Comparison of ENCODE assay signal across 15 mouse cellular contexts in genomic region chr2:120896361-120896760, GRCm38 (mm10). TPM values are rescaled to one million over a fixed set of nuclear protein-coding genes. Genes with fewer than 3 reads are reported as not detected.
DNase-seq lines count a peak whose midpoint lies in the region.
"Had no signal": no experiment of that assay in that cellular context is flagged by ENCODE, and none has a peak within 500 bp of the region (broad histone marks: within the 10 kb centered on the region; RNA-seq: fewer than 3 reads in every experiment).

No protein-coding gene starts in this region.

- peak; percentile 43 to 57 for DNase-seq in adrenal gland, adult (ENCODE audit: inconsistent age in 2 of 2, low spot score in 1 of 2)
- DNase-seq in adrenal gland, postnatal 25 days: no peak
- peak; percentile 8 for DNase-seq in adrenal gland, adult 8-10 months
- DNase-seq in adrenal gland, postnatal 4 days (ENCODE audit: low spot score in 2 of 2): no peak
- peak; percentile 29 for DNase-seq in adrenal gland, postnatal 10 days
- DNase-seq in adrenal gland, postnatal 36 days: peak; percentile 49 to 51
- no peak for DNase-seq in heart, postnatal 36 days
- DNase-seq: B cell, adult 2 months; cerebellum, adult 11 months; cerebellum, adult 18-20 months; cerebellum, adult 8-10 months; cerebellum, adult 9-11 months; cerebellum, postnatal 14 days; cerebellum, postnatal 36 days; embryo, embryonic 11 days had no signal

- intact Hi-C loops in heart, postnatal 36 days (cut with DNase I): no loop called here

RNA-seq across cellular contexts. Expression of gene Ttbk2, which starts 46.0 kb away (rescaled TPM):
- 6.3 and 15.1 TPM in 2 replicates for total RNA-seq in adrenal gland, postnatal 25 days (2021)
- total RNA-seq in adrenal gland, adult 8-10 months (2022): 10 to 100 TPM; 12.5 to 21.0 (median 16.8) TPM
- total RNA-seq in adrenal gland, postnatal 4 days (2021): 10 to 100 TPM; 15.0 to 15.7 TPM
- total RNA-seq in adrenal gland, postnatal 10 days (2021): 10 to 100 TPM; 10.8 to 14.1 TPM
- 10 to 100 TPM; 13.5 to 14.4 TPM for total RNA-seq in adrenal gland, postnatal 36 days (2021)
- total RNA-seq in heart, postnatal 36 days (2021): 10 to 100 TPM; 10.7 to 12.5 TPM

RNA-seq across cellular contexts. Expression of gene Cdan1, which starts 46.4 kb away (rescaled TPM):
- 29.0 and 30.4 TPM in 2 replicates for total RNA-seq in adrenal gland, postnatal 25 days (2021)
- 10 to 100 TPM; 16.9 to 36.8 (median 26.0) TPM for total RNA-seq in adrenal gland, adult 8-10 months (2022)
- 10 to 100 TPM; 28.5 to 34.8 TPM for total RNA-seq in adrenal gland, postnatal 4 days (2021)
- total RNA-seq in adrenal gland, postnatal 10 days (2021): 10 to 100 TPM; 13.2 to 20.8 TPM
- total RNA-seq in adrenal gland, postnatal 36 days (2021): 10 to 100 TPM; 13.8 to 15.6 TPM
- total RNA-seq in heart, postnatal 36 days (2021): 10 to 100 TPM; 10.5 to 14.2 TPM

Comparison
In these comparisons a context has a peak if more than half of its experiments do, and no peak if none do; other contexts are left out.
1. DNase-seq: peak in adrenal gland, adult (2 of 2), adrenal gland, adult 8-10 months (single experiment), adrenal gland, postnatal 10 days (single experiment) and adrenal gland, postnatal 36 days (2 of 2); none in adrenal gland, postnatal 25 days (single experiment), adrenal gland, postnatal 4 days (0 of 2) and heart, postnatal 36 days (0 of 2).